Mouse (Mus musculus) frontal cortex, postnatal 25 days (tissue): Measurements from ENCODE around the gene Gsk3b.
A peak's percentile ranks its signal among the peaks of the same experiment; 100 is the strongest.
"Not testable (repeated sequence)": the region's sequence is repeated elsewhere in the genome, so short reads cannot be mapped to it uniquely, and the experiment has no call there.

Experiments
- DNase-seq, 2 experiments: peaks; one replicate each; pipeline ENCODE4 v3.0.0; 2022; ENCODE audit warnings: low spot score in 2 of 2

Gsk3b gene

GRCm38 (mm10) chr16:38088629-38089446 lies at the start of gene Gsk3b:
Gene Gsk3b, plus strand, starts transcription at chr16:38089001.
- peak; percentile 98 to 99 for DNase-seq

GRCm38 (mm10) chr16:38042160-38042559 lies 46.6 kb upstream of the Gsk3b start:
- DNase-seq: no peak

- DNase-seq: no peak
These were observed 44.2 kb upstream of the Gsk3b start for GRCm38 (mm10) chr16:38044551-38044950.

- no peak for DNase-seq
These were observed 40.8 kb upstream of the Gsk3b start for GRCm38 (mm10) chr16:38047781-38048558.

- no peak for DNase-seq
These were observed 30.9 kb upstream of the Gsk3b start for GRCm38 (mm10) chr16:38057898-38058297.

- no peak for DNase-seq
These were observed 30.0 kb upstream of the Gsk3b start for GRCm38 (mm10) chr16:38058836-38059235.

- DNase-seq: no peak
These were observed 29.2 kb upstream of the Gsk3b start for GRCm38 (mm10) chr16:38059631-38060030.

- not testable (repeated sequence) for DNase-seq
These were observed 14.8 kb upstream of the Gsk3b start for GRCm38 (mm10) chr16:38073859-38074631.

- no peak for DNase-seq
These were observed 8.6 kb upstream of the Gsk3b start for GRCm38 (mm10) chr16:38080201-38080600.

GRCm38 (mm10) chr16:38087231-38087630 lies 1.6 kb upstream of the Gsk3b start:
- DNase-seq: no peak

GRCm38 (mm10) chr16:38087645-38088125 lies 1.1 kb upstream of the Gsk3b start:
- no peak for DNase-seq

- DNase-seq: no peak
These were observed 624 bp upstream of the Gsk3b start for GRCm38 (mm10) chr16:38088126-38088628.

GRCm38 (mm10) chr16:38089447-38090170 lies 808 bp downstream of the Gsk3b start:
- peak in 1 of 2 experiments; percentile 61 for DNase-seq

- DNase-seq: no peak
These were observed 1.7 kb downstream of the Gsk3b start for GRCm38 (mm10) chr16:38090341-38091005.

GRCm38 (mm10) chr16:38091041-38091440 lies 2.2 kb downstream of the Gsk3b start:
- DNase-seq: no peak

- no peak for DNase-seq
These were observed 2.9 kb downstream of the Gsk3b start for GRCm38 (mm10) chr16:38091706-38092105.

GRCm38 (mm10) chr16:38092598-38092997 lies 3.8 kb downstream of the Gsk3b start:
- no peak for DNase-seq

- DNase-seq: no peak
These were observed 6.5 kb downstream of the Gsk3b start for GRCm38 (mm10) chr16:38095181-38095851.

- no peak for DNase-seq
These were observed 8.7 kb downstream of the Gsk3b start for GRCm38 (mm10) chr16:38097521-38097920.

- no peak for DNase-seq
These were observed 10.5 kb downstream of the Gsk3b start for GRCm38 (mm10) chr16:38099325-38099724.
